Mouse (Mus musculus) ovary, postnatal 36 days (tissue): Measurements from ENCODE around the gene Gm17409.

Source experiments
- DNase-seq: peaks from one replicate; pipeline ENCODE4 v3.0.0; 2022; ENCODE audit warnings: low spot score, mixed read lengths

The Gm17409 gene

DNA sequence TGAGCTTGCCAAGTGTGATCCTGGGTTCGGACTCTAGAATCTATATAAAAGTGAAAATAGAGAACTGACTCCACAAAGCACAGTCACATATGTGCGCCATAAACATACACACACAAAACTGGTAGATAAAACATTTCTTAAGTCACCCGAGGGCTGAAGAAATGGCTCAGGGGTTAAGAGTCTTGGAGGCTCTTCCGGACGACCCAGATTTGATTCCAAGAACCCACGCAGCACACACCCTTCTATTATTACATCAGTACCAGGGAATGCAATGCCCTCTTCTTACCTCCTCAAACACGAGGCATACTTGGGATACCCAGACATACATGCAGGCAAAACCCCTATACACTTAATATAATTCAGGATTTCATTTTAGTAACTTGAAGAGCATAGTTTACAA lies at the start of gene Gm17409:
Gene Gm17409, plus strand, starts transcription at position 301 of the 400 bp plus-strand sequence.
- no peak for DNase-seq

- no peak for DNase-seq
Observed at GRCm38 (mm10) chr2:58423319-58423718, 46.6 kb upstream of the Gm17409 start.

DNA sequence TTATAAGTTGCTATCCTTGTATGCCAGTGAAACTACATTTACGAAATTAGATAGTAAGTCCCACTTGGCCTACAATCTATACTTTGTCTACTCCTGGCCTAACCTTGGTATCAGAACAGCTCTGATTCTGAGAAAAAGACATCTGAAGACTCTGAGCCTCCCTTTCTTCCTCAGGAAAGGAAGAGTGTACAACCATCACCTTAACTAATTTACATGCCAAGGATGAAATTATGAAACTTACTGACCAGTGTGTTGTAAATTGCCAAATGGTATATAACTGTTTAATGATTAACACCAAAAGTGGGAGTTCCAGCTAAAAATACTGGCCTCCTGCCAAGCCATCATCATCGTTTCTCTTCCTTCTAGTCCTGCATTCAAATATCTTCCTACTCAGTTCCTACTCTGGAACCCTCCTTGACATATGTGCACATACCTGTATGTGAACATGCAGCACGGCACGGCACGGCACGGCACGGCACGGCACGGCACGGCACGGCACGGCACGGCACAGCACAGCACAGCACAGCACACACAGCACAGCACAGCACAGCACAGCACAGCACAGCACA lies 44.4 kb upstream of the Gm17409 start:
- no peak for DNase-seq

DNA sequence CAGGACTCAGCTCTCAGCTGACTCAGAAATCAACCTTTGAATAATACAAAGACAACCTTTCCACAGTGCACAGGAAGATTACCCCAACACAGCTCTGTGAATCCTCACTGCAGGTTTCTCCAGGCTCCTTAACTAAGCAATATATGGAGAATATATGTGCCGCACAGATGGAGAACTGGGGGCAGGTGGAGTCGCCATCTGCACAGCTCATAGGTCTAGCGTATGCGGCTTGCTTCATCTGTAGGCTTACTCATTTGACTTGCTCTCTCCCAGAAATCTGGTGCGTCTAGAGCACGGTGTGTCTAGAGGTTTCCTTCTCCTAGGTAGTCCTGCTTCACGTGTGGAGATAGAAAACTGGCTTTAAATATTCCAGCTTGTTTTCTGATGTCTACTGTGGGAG lies 37.7 kb upstream of the Gm17409 start:
- no peak for DNase-seq

- DNase-seq, result no peak
Observed at GRCm38 (mm10) chr2:58433317-58433716, 36.6 kb upstream of the Gm17409 start.

DNA sequence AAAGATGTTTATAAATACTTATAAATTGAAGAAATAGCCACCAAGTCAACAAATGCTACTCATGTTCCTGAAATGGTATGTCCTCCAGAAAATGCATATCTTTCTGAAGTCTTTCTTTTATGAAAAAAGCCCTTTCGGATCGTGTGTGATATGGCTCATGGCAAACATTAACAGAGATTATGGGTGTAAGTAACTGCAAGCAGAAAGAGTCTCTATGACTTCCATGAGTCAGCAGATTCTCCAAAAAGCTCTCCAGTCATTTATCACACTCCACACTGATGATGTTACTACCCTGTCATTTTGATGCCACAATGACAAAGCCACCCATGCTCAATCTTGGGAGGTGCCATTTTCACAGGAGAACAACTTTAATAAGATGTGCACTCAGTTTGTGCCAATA lies 35.5 kb upstream of the Gm17409 start:
- DNase-seq, result no peak

- DNase-seq, result no peak
Observed at GRCm38 (mm10) chr2:58435507-58435906, 34.4 kb upstream of the Gm17409 start.

DNA sequence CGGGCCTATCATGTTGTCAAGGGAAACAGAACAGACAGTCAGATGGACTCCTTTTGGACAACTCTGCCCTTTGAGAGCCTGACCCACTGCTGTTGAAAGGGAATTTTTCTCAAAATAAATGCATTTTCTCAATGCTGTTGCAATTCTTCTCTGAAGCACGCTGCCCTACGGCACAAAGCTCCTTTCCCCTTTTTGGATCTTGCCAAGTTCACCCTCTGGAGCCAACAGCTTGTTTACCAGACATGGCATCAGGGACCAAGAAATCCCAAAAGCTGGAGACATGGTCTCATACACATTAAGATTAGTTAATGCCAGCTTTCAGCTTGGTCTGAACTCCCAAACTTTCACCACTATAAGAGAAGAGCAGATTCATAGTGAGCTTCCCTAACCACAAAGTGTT lies 33.0 kb upstream of the Gm17409 start:
- no peak for DNase-seq

DNA sequence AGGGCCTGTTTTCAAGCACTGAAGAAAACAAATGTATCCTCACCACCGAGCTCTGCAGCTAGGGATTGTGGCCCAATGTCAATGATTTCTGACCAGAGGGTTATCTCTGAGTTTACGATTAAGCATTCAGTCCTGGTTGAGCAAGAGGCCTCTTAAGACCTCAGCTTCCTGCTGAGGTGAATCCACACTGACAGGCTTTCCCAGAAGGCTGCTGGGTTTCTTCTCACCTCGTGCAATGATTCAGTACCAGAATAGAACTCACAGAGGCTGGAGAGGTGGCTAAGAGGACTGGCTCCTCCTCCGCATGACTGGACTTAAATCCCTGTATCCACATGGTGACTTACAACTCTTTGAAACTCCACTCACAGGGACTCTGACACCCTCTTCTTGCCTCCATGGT lies 26.8 kb upstream of the Gm17409 start:
- DNase-seq, result no peak

DNA sequence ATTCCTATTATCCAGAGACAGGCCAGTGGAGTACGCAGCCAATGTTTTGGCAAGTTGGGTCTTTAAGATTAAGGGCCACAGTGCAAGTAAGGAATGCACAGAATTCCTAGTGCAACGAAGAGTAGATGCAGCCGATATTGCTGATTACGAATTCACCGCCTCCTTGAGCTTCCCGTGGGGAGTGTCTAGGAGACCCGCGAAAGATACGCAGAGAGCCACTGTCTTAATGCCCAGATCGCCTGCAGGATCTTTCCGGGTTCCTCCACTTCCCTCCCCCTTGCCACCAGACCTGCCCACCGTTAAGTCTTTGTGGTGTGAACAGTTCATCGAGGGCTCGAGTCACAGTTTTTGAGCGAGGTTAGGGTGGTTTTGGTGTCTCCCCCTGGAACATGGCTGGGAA lies 22.9 kb upstream of the Gm17409 start:
- no peak for DNase-seq

GRCm38 (mm10) chr2:58454095-58454865 lies 15.6 kb upstream of the Gm17409 start:
- no peak for DNase-seq

DNA sequence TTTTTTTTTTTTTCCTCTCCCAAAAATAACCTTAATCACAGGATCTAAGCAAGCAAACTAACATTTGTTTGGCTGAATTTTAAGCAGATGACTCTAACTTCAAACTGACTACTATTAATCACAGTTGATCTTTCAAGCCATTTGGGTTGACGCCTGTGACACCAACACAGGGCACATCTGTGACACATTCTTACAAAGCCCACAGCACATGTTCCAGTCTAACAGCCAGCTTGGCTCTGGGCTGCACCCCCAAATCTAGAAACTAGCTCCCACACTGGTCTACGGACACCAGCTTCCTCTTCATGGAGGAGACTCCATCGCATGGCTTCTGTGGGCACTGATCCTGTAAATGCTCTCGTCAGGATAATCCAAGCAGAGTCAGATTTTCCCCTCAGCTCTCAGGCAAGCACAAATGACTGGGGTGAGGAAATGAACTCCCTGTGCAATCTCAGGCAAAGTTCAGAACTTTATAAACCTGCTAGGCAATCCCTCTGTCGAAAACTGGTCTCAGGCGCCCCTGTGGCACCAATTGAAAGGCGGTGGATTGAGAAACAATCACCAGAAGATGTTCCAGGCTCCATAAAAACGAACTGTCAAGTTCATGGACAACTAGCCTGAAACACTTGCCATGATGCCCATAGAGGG lies 13.0 kb upstream of the Gm17409 start:
- DNase-seq, result no peak

GRCm38 (mm10) chr2:58457488-58457865 lies 12.4 kb upstream of the Gm17409 start:
- no peak for DNase-seq

DNA sequence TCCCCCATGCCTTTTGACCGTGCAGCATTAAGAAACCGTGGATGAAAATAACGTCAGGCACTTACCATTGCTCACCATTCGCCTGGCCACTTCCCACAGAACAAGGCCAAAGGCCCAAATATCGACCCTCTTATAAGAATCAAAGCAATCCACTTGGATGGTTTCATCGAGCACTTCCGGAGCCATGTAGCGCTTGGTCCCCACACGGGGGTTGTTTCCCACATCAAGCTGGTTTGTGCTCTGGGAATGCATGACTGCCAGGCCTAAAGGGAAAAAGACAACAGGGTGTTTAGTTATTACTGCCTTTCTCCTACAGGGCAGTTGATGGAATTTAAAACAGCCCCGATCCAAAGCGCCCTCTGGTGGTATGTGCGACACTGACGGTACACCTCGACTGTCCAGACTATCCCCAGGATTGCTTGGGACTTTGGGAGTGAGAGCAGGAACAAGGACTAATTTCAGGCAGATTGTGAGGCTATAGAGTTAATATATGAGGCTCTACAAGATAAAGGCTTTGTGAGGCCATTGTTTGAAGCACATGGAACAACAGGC lies 11.0 kb upstream of the Gm17409 start:
- DNase-seq, result peak; percentile 40

GRCm38 (mm10) chr2:58470290-58470689 lies 374 bp downstream of the Gm17409 start:
- DNase-seq, result no peak

- no peak for DNase-seq
Observed at GRCm38 (mm10) chr2:58475578-58475977, 5.7 kb downstream of the Gm17409 start.

DNA sequence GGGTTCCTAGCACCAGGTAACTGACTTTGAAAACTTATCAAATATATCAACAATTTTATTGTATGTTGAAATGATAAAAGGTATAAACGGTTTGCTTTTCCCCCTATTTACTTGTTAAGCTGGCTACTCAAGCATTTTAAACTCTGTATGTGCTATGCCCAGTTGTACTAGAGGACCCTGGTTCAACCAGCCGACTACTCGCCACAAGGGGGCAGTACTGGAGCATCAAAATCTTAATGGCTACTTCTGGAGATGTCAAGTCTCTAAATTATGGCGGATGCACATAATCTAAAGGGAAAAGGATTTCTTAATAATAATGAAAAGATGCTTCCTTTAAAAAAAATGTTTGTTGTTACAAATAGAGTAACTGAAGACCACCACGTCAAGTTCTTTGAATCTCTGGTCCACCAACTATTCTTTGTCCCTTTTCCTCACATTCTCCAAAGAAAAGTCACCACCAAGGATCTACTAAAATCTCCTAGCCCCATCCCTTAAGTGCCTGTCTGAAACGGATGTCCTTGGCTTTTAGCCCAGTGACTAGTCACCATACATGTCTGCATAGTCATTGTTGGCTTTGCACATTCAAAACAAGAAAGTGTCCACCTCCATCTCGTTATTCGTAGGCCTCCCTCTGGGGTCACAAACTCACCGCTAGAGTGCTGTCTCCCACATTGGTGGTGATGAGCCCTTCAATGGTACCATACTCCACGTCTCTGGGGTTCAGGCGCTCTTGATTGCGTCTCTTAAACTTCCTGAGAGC lies 7.2 kb downstream of the Gm17409 start:
- DNase-seq, result peak; percentile 75

DNA sequence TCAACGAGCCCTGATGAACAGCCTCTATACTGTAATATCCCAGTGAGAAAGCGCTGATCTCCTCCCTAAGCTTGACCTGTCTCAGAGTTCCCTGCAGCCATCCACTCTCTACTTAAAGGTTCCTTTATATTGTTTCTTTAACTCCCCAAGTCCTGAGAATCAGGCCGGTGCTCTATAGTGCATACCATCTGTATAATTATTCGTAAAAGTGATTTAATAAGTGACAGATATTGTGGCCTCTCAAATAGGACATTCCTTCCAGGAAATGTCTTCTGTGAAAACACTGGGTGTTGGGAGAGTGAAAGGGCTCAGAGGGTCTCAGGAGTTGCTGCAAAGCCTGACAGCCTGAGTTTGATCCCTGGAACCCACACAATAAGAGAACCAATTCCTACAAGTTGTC lies 8.2 kb downstream of the Gm17409 start:
- DNase-seq, result no peak

DNA sequence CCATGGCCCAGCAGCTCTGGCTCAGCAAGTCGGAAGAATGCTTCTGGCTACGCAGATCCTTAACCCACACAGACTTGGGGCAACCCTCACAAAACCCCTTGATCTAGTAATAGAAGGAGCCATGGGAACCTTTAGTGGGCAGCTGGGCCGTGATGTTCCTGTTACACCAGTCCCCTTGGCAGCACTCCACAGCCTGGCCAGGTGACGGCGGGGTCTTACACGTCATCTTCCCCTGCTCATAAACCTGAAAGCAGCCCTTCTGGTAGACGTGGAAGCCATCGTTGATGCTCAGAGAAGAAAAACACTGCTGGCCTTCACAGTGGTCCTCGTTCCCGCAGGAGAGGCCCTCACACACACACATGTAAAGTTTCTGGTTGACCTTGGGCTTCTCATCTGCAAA lies 9.6 kb downstream of the Gm17409 start:
- no peak for DNase-seq

GRCm38 (mm10) chr2:58480764-58481163 lies 10.8 kb downstream of the Gm17409 start:
- no peak for DNase-seq

DNA sequence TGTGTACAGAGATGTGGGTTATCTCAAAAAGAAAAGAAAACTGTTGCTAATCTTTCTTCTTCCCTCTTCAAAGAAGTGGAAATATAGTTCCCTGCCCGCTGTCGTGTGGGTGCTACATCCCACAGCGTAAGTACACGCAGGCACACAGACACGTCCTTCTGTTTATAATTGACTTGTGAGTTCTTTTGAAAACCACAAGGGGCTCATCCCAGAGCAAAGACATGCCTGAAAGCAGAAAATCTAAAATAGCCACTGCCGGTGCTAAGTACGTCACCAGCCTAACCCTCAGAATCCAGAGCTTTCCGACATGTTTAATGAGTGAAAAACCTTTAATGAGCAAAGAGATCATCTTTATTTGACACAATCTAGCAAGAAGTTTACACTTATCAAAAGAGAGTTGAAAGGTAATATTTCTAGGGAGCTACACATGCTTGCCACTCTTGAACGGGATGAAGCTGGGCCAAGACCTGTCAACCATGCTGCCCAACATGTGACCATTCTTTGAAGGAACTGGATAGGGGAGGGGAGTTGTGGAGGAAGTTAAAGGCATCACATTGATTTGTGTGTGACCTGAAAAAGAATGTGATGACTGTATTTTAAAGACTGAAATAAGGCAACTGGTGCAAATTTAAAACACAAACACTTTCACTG lies 11.7 kb downstream of the Gm17409 start:
- DNase-seq, result no peak
